Mouse (Mus musculus): ENCODE results near the gene Dnaaf1. TPM values are rescaled to one million over a fixed set of nuclear protein-coding genes. Genes with fewer than 3 reads are reported as not detected.

Dnaaf1 gene
- polyA plus RNA-seq, 1 experiment from 2014 or later, result 0.50 TPM

GRCm38 (mm10) chr8:119634616-119635336 is 59.7 kb downstream of the Dnaaf1 start:
- WGBS, result 36% methylated on average over 14 of the region's 14 CpGs
- no peaks in the 10 kb centered on the region for H3K36me3 ChIP-seq (ENCODE audit: control insufficient read depth, insufficient read depth)
- H3K9me3 ChIP-seq (replicated peaks; ENCODE audit: control insufficient read depth, low read length), result no peaks in the 10 kb centered on the region
- no peak for ATAC-seq (replicated peaks; ENCODE audit: extremely low read depth, insufficient read depth, low FRiP score)
- H3K4me3 ChIP-seq (ENCODE audit: low read length), result no peak overlapping the region
- H3K27ac ChIP-seq (ENCODE audit: low read length), result no peak overlapping the region
- no peak overlapping the region for H3K9ac ChIP-seq (ENCODE audit: low read length)
- H3K4me2 ChIP-seq (ENCODE audit: low read depth, low read length), result peak overlapping the region; percentile 1; the same call in 1 of the 2 replicates
- H3K27me3 ChIP-seq (ENCODE audit: control insufficient read depth, insufficient read depth, low read length), result peaks cover 31% of the 10 kb centered on the region
- H3K4me1 ChIP-seq (ENCODE audit: control insufficient read depth, insufficient read depth, low read length), result peaks cover 7% of the 10 kb centered on the region

GRCm38 (mm10) chr8:119635378-119635777 is 60.3 kb downstream of the Dnaaf1 start, which contains the start of gene Kcng4:
TSS of gene Kcng4 (minus strand) at chr8:119635680.
- Histone ChIP-seq H3K4me3 (ENCODE audit: low read length) (no peak within 1 kb of the TSS), H3K9me3 (replicated peaks; ENCODE audit: control insufficient read depth, low read length) (no peaks in the 10 kb centered on the region), H3K36me3 (ENCODE audit: control insufficient read depth, insufficient read depth) (no peaks in the 10 kb centered on the region), H3K27me3 (ENCODE audit: control insufficient read depth, insufficient read depth, low read length) (peaks cover 31% of the 10 kb centered on the region), H3K9ac (ENCODE audit: low read length) (no peak within 1 kb of the TSS), H3K4me2 (ENCODE audit: low read depth, low read length) (peak within 1 kb of the TSS; percentile 1; the same call in 1 of the 2 replicates), H3K27ac (ENCODE audit: low read length) (no peak within 1 kb of the TSS), H3K4me1 (ENCODE audit: control insufficient read depth, insufficient read depth, low read length) (peaks cover 7% of the 10 kb centered on the region)
- WGBS, result 37% methylated on average over 6 of the region's 6 CpGs
- no peak for ATAC-seq (replicated peaks; ENCODE audit: extremely low read depth, insufficient read depth, low FRiP score)

GRCm38 (mm10) chr8:119635958-119636357 is 60.9 kb downstream of the Dnaaf1 start:
- ATAC-seq (replicated peaks; ENCODE audit: extremely low read depth, insufficient read depth, low FRiP score), result no peak
- no peaks in the 10 kb centered on the region for H3K36me3 ChIP-seq (ENCODE audit: control insufficient read depth, insufficient read depth)
- peaks cover 7% of the 10 kb centered on the region for H3K4me1 ChIP-seq (ENCODE audit: control insufficient read depth, insufficient read depth, low read length)
- peaks cover 31% of the 10 kb centered on the region for H3K27me3 ChIP-seq (ENCODE audit: control insufficient read depth, insufficient read depth, low read length)
- no peak overlapping the region for H3K27ac ChIP-seq (ENCODE audit: low read length)
- H3K9me3 ChIP-seq (replicated peaks; ENCODE audit: control insufficient read depth, low read length), result no peaks in the 10 kb centered on the region
- H3K4me3 ChIP-seq (ENCODE audit: low read length), result no peak overlapping the region
- no peak overlapping the region for H3K4me2 ChIP-seq (ENCODE audit: low read depth, low read length)
- WGBS, result 45% methylated on average over 2 of the region's 2 CpGs
- H3K9ac ChIP-seq (ENCODE audit: low read length), result no peak overlapping the region

GRCm38 (mm10) chr8:119636766-119637165 is 61.7 kb downstream of the Dnaaf1 start:
- Histone ChIP-seq H3K36me3 (ENCODE audit: control insufficient read depth, insufficient read depth) (no peaks in the 10 kb centered on the region), H3K9ac (ENCODE audit: low read length) (no peak overlapping the region), H3K27me3 (ENCODE audit: control insufficient read depth, insufficient read depth, low read length) (peaks cover 28% of the 10 kb centered on the region), H3K27ac (ENCODE audit: low read length) (no peak overlapping the region), H3K9me3 (replicated peaks; ENCODE audit: control insufficient read depth, low read length) (no peaks in the 10 kb centered on the region), H3K4me1 (ENCODE audit: control insufficient read depth, insufficient read depth, low read length) (peaks cover 7% of the 10 kb centered on the region), H3K4me3 (ENCODE audit: low read length) (no peak overlapping the region), H3K4me2 (ENCODE audit: low read depth, low read length) (no peak overlapping the region)
- WGBS, result 71% methylated on average over 7 of the region's 7 CpGs
- ATAC-seq (replicated peaks; ENCODE audit: extremely low read depth, insufficient read depth, low FRiP score), result no peak

GRCm38 (mm10) chr8:119637381-119637780 is 62.3 kb downstream of the Dnaaf1 start:
- Histone ChIP-seq H3K4me3 (ENCODE audit: low read length) (no peak overlapping the region), H3K27ac (ENCODE audit: low read length) (no peak overlapping the region), H3K4me1 (ENCODE audit: control insufficient read depth, insufficient read depth, low read length) (peaks cover 7% of the 10 kb centered on the region), H3K36me3 (ENCODE audit: control insufficient read depth, insufficient read depth) (no peaks in the 10 kb centered on the region), H3K9me3 (replicated peaks; ENCODE audit: control insufficient read depth, low read length) (no peaks in the 10 kb centered on the region), H3K9ac (ENCODE audit: low read length) (no peak overlapping the region), H3K27me3 (ENCODE audit: control insufficient read depth, insufficient read depth, low read length) (peaks cover 25% of the 10 kb centered on the region), H3K4me2 (ENCODE audit: low read depth, low read length) (no peak overlapping the region)
- ATAC-seq (replicated peaks; ENCODE audit: extremely low read depth, insufficient read depth, low FRiP score), result no peak
- WGBS, result 91% methylated on average over 4 of the region's 4 CpGs

GRCm38 (mm10) chr8:119638261-119638660 is 63.2 kb downstream of the Dnaaf1 start:
- Histone ChIP-seq H3K4me1 (ENCODE audit: control insufficient read depth, insufficient read depth, low read length) (peaks cover 7% of the 10 kb centered on the region), H3K4me3 (ENCODE audit: low read length) (no peak overlapping the region), H3K27me3 (ENCODE audit: control insufficient read depth, insufficient read depth, low read length) (peaks cover 17% of the 10 kb centered on the region), H3K9me3 (replicated peaks; ENCODE audit: control insufficient read depth, low read length) (no peaks in the 10 kb centered on the region), H3K9ac (ENCODE audit: low read length) (no peak overlapping the region), H3K36me3 (ENCODE audit: control insufficient read depth, insufficient read depth) (no peaks in the 10 kb centered on the region), H3K27ac (ENCODE audit: low read length) (no peak overlapping the region), H3K4me2 (ENCODE audit: low read depth, low read length) (no peak overlapping the region)
- ATAC-seq (replicated peaks; ENCODE audit: extremely low read depth, insufficient read depth, low FRiP score), result no peak
- WGBS, result 65% methylated on average over 6 of the region's 6 CpGs

GRCm38 (mm10) chr8:119639798-119640197 is 64.8 kb downstream of the Dnaaf1 start:
- Histone ChIP-seq H3K4me2 (ENCODE audit: low read depth, low read length) (no peak overlapping the region), H3K9ac (ENCODE audit: low read length) (no peak overlapping the region), H3K27me3 (ENCODE audit: control insufficient read depth, insufficient read depth, low read length) (peaks cover 3% of the 10 kb centered on the region; the same call in 1 of the 2 replicates), H3K9me3 (replicated peaks; ENCODE audit: control insufficient read depth, low read length) (no peaks in the 10 kb centered on the region), H3K36me3 (ENCODE audit: control insufficient read depth, insufficient read depth) (no peaks in the 10 kb centered on the region), H3K4me3 (ENCODE audit: low read length) (no peak overlapping the region), H3K27ac (ENCODE audit: low read length) (no peak overlapping the region), H3K4me1 (ENCODE audit: control insufficient read depth, insufficient read depth, low read length) (peaks cover 7% of the 10 kb centered on the region)
- 66% methylated on average over 7 of the region's 7 CpGs for WGBS
- ATAC-seq (replicated peaks; ENCODE audit: extremely low read depth, insufficient read depth, low FRiP score), result no peak

GRCm38 (mm10) chr8:119641058-119641457 is 66.0 kb downstream of the Dnaaf1 start:
- 0 out of 2 replicates have a peak, but pooled peaks cover 2% of the 10 kb centered on the region for H3K27me3 ChIP-seq (ENCODE audit: control insufficient read depth, insufficient read depth, low read length)

GRCm38 (mm10) chr8:119642960-119643359 is 67.9 kb downstream of the Dnaaf1 start:
- no peak overlapping the region for H3K4me3 ChIP-seq (ENCODE audit: low read length)
- H3K4me1 ChIP-seq (ENCODE audit: control insufficient read depth, insufficient read depth, low read length), result no peaks in the 10 kb centered on the region
- H3K36me3 ChIP-seq (ENCODE audit: control insufficient read depth, insufficient read depth), result no peaks in the 10 kb centered on the region
- H3K27ac ChIP-seq (ENCODE audit: low read length), result no peak overlapping the region
- 88% methylated on average over 1 of the region's 1 CpGs for WGBS
- no peak overlapping the region for H3K4me2 ChIP-seq (ENCODE audit: low read depth, low read length)
- 0 out of 2 replicates have a peak, but pooled peaks cover 2% of the 10 kb centered on the region for H3K27me3 ChIP-seq (ENCODE audit: control insufficient read depth, insufficient read depth, low read length)
- no peak overlapping the region for H3K9ac ChIP-seq (ENCODE audit: low read length)
- peaks cover 4% of the 10 kb centered on the region for H3K9me3 ChIP-seq (replicated peaks; ENCODE audit: control insufficient read depth, low read length)
- ATAC-seq (replicated peaks; ENCODE audit: extremely low read depth, insufficient read depth, low FRiP score), result no peak

More at GRCm38 (mm10) chr8:119641058-119641457, 66.0 kb downstream of the Dnaaf1 start:
- ATAC-seq (replicated peaks; ENCODE audit: extremely low read depth, insufficient read depth, low FRiP score), result no peak
- Histone ChIP-seq H3K4me3 (ENCODE audit: low read length) (no peak overlapping the region), H3K4me2 (ENCODE audit: low read depth, low read length) (no peak overlapping the region), H3K9ac (ENCODE audit: low read length) (no peak overlapping the region), H3K4me1 (ENCODE audit: control insufficient read depth, insufficient read depth, low read length) (0 out of 2 replicates have a peak, but pooled peaks cover 3% of the 10 kb centered on the region), H3K9me3 (replicated peaks; ENCODE audit: control insufficient read depth, low read length) (no peaks in the 10 kb centered on the region), H3K27ac (ENCODE audit: low read length) (no peak overlapping the region), H3K36me3 (ENCODE audit: control insufficient read depth, insufficient read depth) (no peaks in the 10 kb centered on the region)
- WGBS, result 66% methylated on average over 5 of the region's 5 CpGs
